Mouse (Mus musculus): ENCODE data around the gene Wnk1.

- TF ChIP-seq CTCF (IDR thresholded peaks at IDR 0.05; ENCODE audit: control insufficient read depth, insufficient read depth, low read length) (no peak), POLR2A (IDR thresholded peaks at IDR 0.05; ENCODE audit: borderline replicate concordance, control insufficient read depth, low read depth, low read length) (no peak)
Observed at GRCm38 (mm10) chr6:120064627-120065026, 26.2 kb upstream of the Wnk1 start.
